In genomic region chr3:154668485-154668884, GRCm38 (mm10) we compare ENCODE assay signal across 29 mouse cellular contexts. TPM values are rescaled to one million over a fixed set of nuclear protein-coding genes. Genes with fewer than 3 reads are reported as not detected.
DNase-seq lines count a peak whose midpoint lies in the region; ATAC-seq and TF ChIP-seq lines count a peak whose summit lies in the region.
"Had no signal": no experiment of that assay in that cellular context is flagged by ENCODE, and none has a peak within 500 bp of the region (broad histone marks: within the 10 kb centered on the region; RNA-seq: fewer than 3 reads in every experiment).

No protein-coding gene starts in this region.

- TF ChIP-seq POLR2A in embryonic fibroblast, embryonic 13.5 days (IDR thresholded peaks at IDR 0.05; ENCODE audit: low read depth, low read length): no peak

- peak overlapping the region; percentile 56; the same call in 1 of the 2 replicates for H3K27ac ChIP-seq in embryonic fibroblast, embryonic 13.5 days (ENCODE audit: insufficient read depth, low read length)
- no peak overlapping the region for H3K27ac ChIP-seq in midbrain, postnatal 0 days (ENCODE audit: low read depth, low read length)
- H3K27ac ChIP-seq: embryonic facial prominence, embryonic 10.5 days; embryonic facial prominence, embryonic 13.5 days; forebrain, embryonic 15.5 days; heart, adult 2 months; heart, embryonic 10.5 days; heart, embryonic 13.5 days; hindbrain, embryonic 14.5 days; hindbrain, postnatal 0 days had no signal

- no peaks in the 10 kb centered on the region for H3K9me3 ChIP-seq in midbrain, postnatal 0 days (ENCODE audit: low read length)
- H3K9me3 ChIP-seq: embryonic facial prominence, embryonic 10.5 days; embryonic facial prominence, embryonic 13.5 days; forebrain, embryonic 15.5 days; heart, embryonic 10.5 days; heart, embryonic 13.5 days had no signal

- H3K9ac ChIP-seq in midbrain, postnatal 0 days (replicated peaks; ENCODE audit: low read length, poor library complexity, severe bottlenecking): no peak overlapping the region
- H3K9ac ChIP-seq: embryonic facial prominence, embryonic 13.5 days; forebrain, embryonic 15.5 days; heart, embryonic 13.5 days; hindbrain, embryonic 14.5 days had no signal

- peak; percentile 78 for ATAC-seq in frontal cortex, adult (ENCODE audit: low TSS enrichment)
- no peak for ATAC-seq in midbrain, postnatal 0 days (ENCODE audit: low FRiP score)
- ATAC-seq: CD4-positive, CD25-positive, alpha-beta regulatory T cell, adult 4 months; forebrain, embryonic 15.5 days; hindbrain, postnatal 0 days; inflammation-experienced regulatory T-cells, adult 6 months had no signal

- no peak for TF ChIP-seq CTCF in embryonic fibroblast, embryonic 13.5 days (IDR thresholded peaks at IDR 0.05; ENCODE audit: borderline replicate concordance, insufficient read depth, low read length)
- TF ChIP-seq CTCF in midbrain, postnatal 0 days (IDR thresholded peaks at IDR 0.05): no peak

- WGBS in midbrain, postnatal 0 days: 85% methylated on average over 3 of the region's 3 CpGs

- no peaks in the 10 kb centered on the region for H3K36me3 ChIP-seq in midbrain, postnatal 0 days (ENCODE audit: insufficient read depth, low read length)
- H3K36me3 ChIP-seq: embryonic facial prominence, embryonic 10.5 days; embryonic facial prominence, embryonic 13.5 days; forebrain, embryonic 15.5 days; heart, embryonic 10.5 days; heart, embryonic 13.5 days had no signal

- no peak for DNase-seq in frontal cortex, postnatal 14 days (ENCODE audit: low spot score in 2 of 2)
- peak; percentile 51 for DNase-seq in right cerebral cortex, adult 18-20 months
- no peak for DNase-seq in right cerebral cortex, postnatal 36 days (ENCODE audit: low spot score in 2 of 2)
- DNase-seq in midbrain, postnatal 0 days (ENCODE audit: low spot score): no peak
- no peak for DNase-seq in adrenal gland, adult 18-20 months (ENCODE audit: low spot score in 2 of 2)
- DNase-seq: adrenal gland, adult 2 months; adrenal gland, postnatal 14 days; cerebellum, adult 11-12 months; cerebellum, adult 8-10 months; cerebellum, postnatal 10 days; cerebellum, postnatal 36 days; embryo, embryonic 11 days; gastrocnemius, postnatal 25 days; heart, adult 2 months; heart, postnatal 14 days; heart, postnatal 4 days; kidney, adult 11 months had no signal

- H3K4me3 ChIP-seq in embryonic fibroblast, embryonic 13.5 days (ENCODE audit: insufficient read depth, low read length): no peak overlapping the region
- no peak overlapping the region for H3K4me3 ChIP-seq in midbrain, postnatal 0 days (ENCODE audit: low read depth, low read length)
- H3K4me3 ChIP-seq: embryonic facial prominence, embryonic 10.5 days; embryonic facial prominence, embryonic 13.5 days; forebrain, embryonic 15.5 days; heart, adult 2 months; heart, embryonic 10.5 days; heart, embryonic 13.5 days had no signal

- H3K4me1 ChIP-seq in embryonic fibroblast, embryonic 13.5 days (ENCODE audit: control insufficient read depth, insufficient read depth, low read length): peaks cover 4% of the 10 kb centered on the region; the same call in 1 of the 2 replicates
- H3K4me1 ChIP-seq in midbrain, postnatal 0 days (ENCODE audit: insufficient read depth, low read length): no peaks in the 10 kb centered on the region

- no peak overlapping the region for H3K4me2 ChIP-seq in midbrain, postnatal 0 days (ENCODE audit: low read depth, low read length, poor library complexity, severe bottlenecking)
- H3K4me2 ChIP-seq: embryonic facial prominence, embryonic 13.5 days; forebrain, embryonic 15.5 days; heart, embryonic 13.5 days; hindbrain, embryonic 14.5 days had no signal

- no peaks in the 10 kb centered on the region for H3K27me3 ChIP-seq in midbrain, postnatal 0 days (ENCODE audit: insufficient read depth, low read length)
- H3K27me3 ChIP-seq: forebrain, embryonic 15.5 days had no signal

RNA-seq across cellular contexts. Expression of gene Erich3, which starts 4.8 kb away (rescaled TPM):
- 0.15 and 0.35 TPM in 2 replicates for polyA plus RNA-seq in embryonic fibroblast, embryonic 13.5 days (2011; ENCODE audit: insufficient read length, low read depth, missing spikeins)
- 2.5 and 4.7 TPM in 2 replicates for total RNA-seq in midbrain, postnatal 0 days (2014; rRNA removed)
- polyA plus RNA-seq in midbrain, postnatal 0 days (2015; fragmentation: Nextera tagmentation; extraction: Ambion mirVana): 3.3 and 3.8 TPM in 2 replicates
- under 1 TPM; 0.63 to 0.70 TPM for total RNA-seq in adrenal gland, adult 18-20 months (2021)
- total RNA-seq: gastrocnemius, postnatal 25 days; MEL had no signal
- polyA plus RNA-seq: CD4-positive, CD25-positive, alpha-beta regulatory T cell, adult 4 months; inflammation-experienced regulatory T-cells, adult 6 months had no signal
